Mouse (Mus musculus) olfactory bulb, adult 2 months (tissue): Measurements from ENCODE around the gene Il18. TPM values are rescaled to one million over a fixed set of nuclear protein-coding genes. Genes with fewer than 3 reads are reported as not detected.

Experiments used
- H3K27ac ChIP-seq: fragments of 200-500 bp; 2 replicates; pipeline ENCODE4 v1.5.1; 2012; ENCODE audit warnings: low read depth, low read length; ENCODE audit not compliant: insufficient read depth
- H3K4me1 ChIP-seq: fragments of 200-500 bp; 2 replicates; pipeline ENCODE4 v1.6.1; 2012; ENCODE audit warnings: low read length; ENCODE audit not compliant: control insufficient read depth, insufficient read depth
- H3K4me3 ChIP-seq: fragments of 200-500 bp; 2 replicates; pipeline ENCODE4 v1.5.1; 2012; ENCODE audit warnings: mild to moderate bottlenecking, low read depth, low read length, moderate library complexity; ENCODE audit not compliant: insufficient read depth
- CTCF ChIP-seq: fragments of 200-500 bp; IDR thresholded peaks from 2 replicates; pipeline ENCODE4 v1.5.1; 2012; ENCODE audit warnings: low read depth, mild to moderate bottlenecking, low read length, moderate library complexity; ENCODE audit not compliant: insufficient read depth
- POLR2A ChIP-seq: fragments of 200-500 bp; IDR thresholded peaks from 2 replicates; pipeline ENCODE4 v1.6.1; 2012; ENCODE audit warnings: mild to moderate bottlenecking, low read depth, low read length, moderate library complexity; ENCODE audit not compliant: insufficient read depth
- WGBS: fragments of 180-500 bp; shearing (Covaris S2); methylation state at CpG from one replicate; pipeline ENCODE4 v1.1.7; 2018; 5-methylcytosine and 5-hydroxymethylcytosine counted together
- polyA plus RNA-seq: library from polyadenylated mRNA; stranded (reverse); fragments of >200 nt; gene quantifications from 2 replicates; pipeline ENCODE4 v1.2.4, GENCODE M21; 2012; ENCODE audit warnings: low replicate concordance; ENCODE audit not compliant: missing spikeins, insufficient read depth, insufficient read length

Gene Il18
- polyA plus RNA-seq = not detected in 2 replicates

DNA sequence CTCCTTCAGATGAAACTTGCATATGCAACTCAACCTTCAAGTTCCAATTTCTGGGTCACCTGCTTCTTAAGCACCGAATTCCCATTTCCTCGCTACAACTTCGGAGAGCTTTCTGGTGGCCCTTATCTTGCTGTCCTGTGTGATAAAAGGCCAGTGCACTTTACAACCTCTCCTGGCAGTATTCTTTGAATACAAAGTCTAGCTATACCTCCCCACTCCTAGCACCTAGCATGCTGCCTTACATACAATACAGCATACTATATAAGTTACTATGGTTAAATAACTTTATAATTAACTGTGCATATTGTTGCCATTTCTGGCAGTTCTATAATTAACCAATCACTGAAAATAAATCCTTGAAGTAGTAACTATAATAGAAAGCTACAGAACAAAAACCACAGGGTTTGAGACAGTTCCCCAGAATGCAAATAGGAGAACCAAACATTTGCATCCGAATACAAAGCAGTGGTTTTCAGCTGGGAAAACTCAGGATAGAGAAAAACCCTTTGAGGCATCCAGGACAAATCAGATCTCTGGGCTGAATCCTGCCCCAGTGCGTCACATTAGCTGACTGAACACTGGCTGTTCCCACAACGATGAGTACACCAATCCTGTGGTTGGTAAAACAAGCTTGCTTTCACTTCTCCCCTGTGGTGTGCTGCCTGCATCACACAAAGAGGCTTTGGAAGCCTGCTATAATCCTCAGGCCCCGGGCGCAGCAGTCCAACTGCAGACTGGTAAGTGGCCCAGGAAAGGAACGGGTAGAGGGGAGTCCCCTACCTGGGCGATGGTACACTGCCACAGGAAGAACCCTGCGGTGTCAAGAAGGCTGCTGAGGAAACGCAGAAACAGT, at the start of gene Il18:
TSS of gene Il18 (plus strand) at position 587 of the 853 bp plus-strand sequence.
- Histone ChIP-seq H3K4me3 (peak within 1 kb of the TSS; percentile 41), H3K4me1 (no peaks in the 10 kb centered on the region), H3K27ac (peak within 1 kb of the TSS; percentile 63)
- TF ChIP-seq CTCF = no peak
- TF ChIP-seq POLR2A = 0 out of 2 replicates have a peak, but pooled peaks have one; percentile 29
- WGBS = 11% methylated on average over 12 of the region's 12 CpGs

DNA sequence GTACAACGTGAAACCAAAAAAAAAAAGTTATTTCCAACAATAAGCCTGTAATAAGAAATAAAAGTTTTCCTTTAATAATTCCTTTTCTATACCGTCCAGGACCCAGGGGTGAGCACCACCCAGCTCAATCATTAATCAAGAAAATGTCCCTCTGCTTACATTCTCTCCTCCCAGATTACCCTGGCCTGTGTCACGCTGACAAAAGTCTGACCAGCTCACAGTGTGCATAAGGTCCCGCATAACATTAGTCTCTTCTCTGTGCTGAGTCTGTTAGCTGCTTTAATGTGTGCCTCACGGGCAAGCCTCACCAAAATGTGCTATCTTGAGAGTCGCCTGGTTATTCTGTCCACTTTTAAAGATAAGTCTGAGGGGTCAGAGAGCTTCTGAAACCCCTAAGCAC, 49.2 kb upstream of the Il18 start:
- H3K4me3 ChIP-seq = no peak overlapping the region
- TF ChIP-seq CTCF (no peak), POLR2A (no peak)
- WGBS = 70% methylated on average over 6 of the region's 6 CpGs
- no peaks in the 10 kb centered on the region for H3K4me1 ChIP-seq
- no peak overlapping the region for H3K27ac ChIP-seq

DNA sequence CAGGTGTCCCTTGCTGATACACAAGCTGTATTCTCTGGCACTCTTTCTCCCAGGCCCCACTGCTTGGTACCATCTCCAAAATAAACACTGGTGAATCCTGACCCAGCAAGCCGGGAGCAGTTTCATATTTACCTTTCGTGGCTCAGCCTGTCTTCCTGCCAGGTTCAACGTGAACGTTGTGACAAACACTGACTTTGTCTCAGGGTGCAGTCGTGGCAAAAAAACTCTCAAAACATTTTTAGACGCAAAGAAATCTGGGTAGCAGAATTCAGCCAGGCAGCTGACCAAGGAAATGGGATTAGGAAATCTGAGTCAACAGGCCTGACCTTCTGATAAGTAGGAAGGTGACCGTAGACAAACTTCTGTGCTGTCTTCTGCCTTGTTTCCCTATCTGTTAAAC, 47.1 kb upstream of the Il18 start:
- no peak overlapping the region for H3K4me3 ChIP-seq
- TF ChIP-seq POLR2A = no peak
- TF ChIP-seq CTCF = no peak
- no peaks in the 10 kb centered on the region for H3K4me1 ChIP-seq
- no peak overlapping the region for H3K27ac ChIP-seq
- 79% methylated on average over 7 of the region's 7 CpGs for WGBS

DNA sequence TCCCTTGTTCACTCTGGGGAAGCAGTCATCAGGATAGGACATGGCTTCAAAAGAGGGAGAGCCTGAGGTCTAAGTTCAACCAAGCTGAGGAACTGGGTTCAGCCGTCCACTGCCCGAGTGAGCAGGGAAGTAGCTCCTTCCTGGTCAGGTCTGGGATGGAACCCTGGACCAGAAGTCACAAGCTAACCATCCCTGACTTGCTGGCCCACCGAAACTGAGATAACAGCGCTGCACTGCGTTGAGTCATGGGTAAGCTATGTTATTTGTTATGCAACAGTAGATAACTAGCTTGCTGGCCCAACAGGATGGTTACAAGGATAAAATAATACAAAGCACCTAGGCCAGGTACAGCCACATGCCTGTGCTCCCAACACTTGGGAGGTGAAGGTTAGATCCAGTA, 39.2 kb upstream of the Il18 start:
- TF ChIP-seq CTCF (no peak), POLR2A (no peak)
- Histone ChIP-seq H3K4me1 (no peaks in the 10 kb centered on the region), H3K4me3 (no peak overlapping the region), H3K27ac (no peak overlapping the region)
- WGBS = 87% methylated on average over 5 of the region's 5 CpGs

DNA sequence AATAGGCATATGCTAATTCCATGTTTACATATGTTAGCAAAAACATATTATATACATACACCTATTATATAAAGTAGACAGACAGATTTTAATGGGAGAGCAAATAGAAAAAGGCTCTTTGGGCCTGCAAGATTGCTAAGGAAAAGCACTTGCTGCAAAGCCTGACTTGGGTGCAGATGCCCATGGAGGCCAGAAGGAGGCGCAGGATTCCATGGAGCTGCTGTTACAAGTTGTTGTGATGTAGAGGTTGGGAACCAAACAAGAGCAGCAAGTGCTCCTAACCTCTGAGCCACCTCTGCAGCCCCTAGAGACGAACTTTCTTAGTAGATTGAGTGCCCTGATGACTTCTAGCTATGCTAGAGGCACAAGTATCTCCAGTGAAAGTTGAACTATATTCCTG, 35.8 kb upstream of the Il18 start:
- WGBS = 37% methylated on average over 2 of the region's 2 CpGs
- TF ChIP-seq POLR2A = no peak
- no peak; the same call in 1 of the 2 replicates for TF ChIP-seq CTCF
- no peaks in the 10 kb centered on the region for H3K4me1 ChIP-seq
- H3K4me3 ChIP-seq = no peak overlapping the region
- no peak overlapping the region for H3K27ac ChIP-seq

DNA sequence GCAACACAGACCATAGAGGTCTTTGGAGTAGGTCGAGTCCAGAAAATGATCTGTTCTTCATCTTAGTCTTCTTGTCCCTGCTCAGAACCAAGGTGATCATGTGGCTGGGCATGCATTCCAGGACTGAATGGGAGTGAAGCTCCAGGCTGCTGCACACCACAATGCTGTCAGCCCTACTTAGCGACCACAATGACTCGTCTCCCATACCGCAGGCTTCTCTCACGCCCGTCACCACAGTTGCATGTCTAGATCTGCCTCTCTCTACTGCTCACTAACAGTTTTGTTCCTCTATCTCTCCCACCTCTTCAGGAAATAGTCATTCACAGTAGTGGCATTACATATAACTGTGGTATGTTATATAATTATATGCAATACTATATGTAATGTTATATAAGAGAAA, 33.9 kb upstream of the Il18 start:
- Histone ChIP-seq H3K27ac (no peak overlapping the region), H3K4me3 (no peak overlapping the region), H3K4me1 (no peaks in the 10 kb centered on the region)
- TF ChIP-seq POLR2A = no peak
- TF ChIP-seq CTCF = no peak
- WGBS = 91% methylated on average over 6 of the region's 6 CpGs

DNA sequence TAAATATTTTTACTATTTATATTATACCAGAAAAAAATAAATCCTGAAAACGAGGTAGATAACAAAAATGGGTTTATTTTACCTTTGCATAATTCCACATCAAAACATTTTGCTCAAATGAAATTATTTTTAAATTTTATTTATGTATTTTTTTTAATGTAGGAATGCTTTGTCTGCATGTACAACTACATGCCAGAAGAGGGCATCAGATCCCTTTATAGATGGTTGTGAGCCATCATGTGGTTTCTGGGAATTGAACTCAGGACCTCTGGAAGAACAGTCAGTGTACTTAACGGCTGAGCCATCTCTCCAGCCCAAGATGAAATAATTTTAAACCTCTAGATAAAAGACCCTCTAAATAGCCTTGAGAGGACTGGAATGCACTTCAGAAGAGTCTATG, 33.1 kb upstream of the Il18 start:
- H3K4me1 ChIP-seq = no peaks in the 10 kb centered on the region
- no peak overlapping the region for H3K4me3 ChIP-seq
- TF ChIP-seq CTCF = no peak
- TF ChIP-seq POLR2A = no peak
- 68% methylated on average over 2 of the region's 2 CpGs for WGBS
- no peak overlapping the region for H3K27ac ChIP-seq

DNA sequence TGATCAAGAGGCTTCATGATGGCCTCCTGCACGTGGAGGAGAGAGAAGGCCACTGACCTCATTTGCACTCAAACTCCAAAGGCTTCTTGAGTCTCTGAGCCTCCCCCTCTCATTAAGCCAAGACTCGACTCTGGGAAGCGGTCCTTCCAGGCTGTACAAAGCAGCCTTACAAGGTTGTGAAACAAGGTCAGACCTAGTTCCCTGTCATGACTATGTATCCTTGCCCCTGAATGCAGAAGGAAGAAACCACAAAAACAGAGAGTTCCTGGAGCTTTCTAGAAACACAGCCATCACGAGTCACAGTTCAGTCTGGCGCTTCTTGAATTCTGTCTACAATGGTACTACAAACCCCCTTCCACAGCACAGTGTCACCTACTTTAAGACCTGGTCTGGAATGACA, 32.1 kb upstream of the Il18 start:
- 57% methylated on average over 5 of the region's 5 CpGs for WGBS
- Histone ChIP-seq H3K4me3 (no peak overlapping the region), H3K4me1 (no peaks in the 10 kb centered on the region), H3K27ac (no peak overlapping the region)
- TF ChIP-seq POLR2A = no peak
- TF ChIP-seq CTCF = no peak

DNA sequence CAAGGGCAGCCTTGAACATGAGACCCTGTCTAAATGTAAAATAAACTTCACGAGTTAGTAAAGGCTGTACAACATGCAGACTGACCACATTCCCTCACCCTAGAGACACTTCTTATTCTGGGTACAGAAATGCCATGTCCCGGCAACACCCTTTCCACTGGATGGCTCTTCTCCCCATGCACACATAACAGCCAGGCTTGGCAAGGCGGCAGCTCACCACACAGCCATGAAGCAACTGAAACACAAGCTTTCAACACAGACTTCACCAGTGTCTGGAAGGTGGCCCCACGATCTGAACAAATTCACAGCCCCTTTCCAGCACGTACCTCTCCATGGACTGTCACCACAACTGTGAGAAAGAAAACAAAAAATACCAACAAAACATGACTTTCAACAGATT, 29.7 kb upstream of the Il18 start:
- WGBS = 90% methylated on average over 5 of the region's 5 CpGs
- Histone ChIP-seq H3K27ac (no peak overlapping the region), H3K4me1 (no peaks in the 10 kb centered on the region), H3K4me3 (no peak overlapping the region)
- TF ChIP-seq POLR2A (no peak), CTCF (no peak)

DNA sequence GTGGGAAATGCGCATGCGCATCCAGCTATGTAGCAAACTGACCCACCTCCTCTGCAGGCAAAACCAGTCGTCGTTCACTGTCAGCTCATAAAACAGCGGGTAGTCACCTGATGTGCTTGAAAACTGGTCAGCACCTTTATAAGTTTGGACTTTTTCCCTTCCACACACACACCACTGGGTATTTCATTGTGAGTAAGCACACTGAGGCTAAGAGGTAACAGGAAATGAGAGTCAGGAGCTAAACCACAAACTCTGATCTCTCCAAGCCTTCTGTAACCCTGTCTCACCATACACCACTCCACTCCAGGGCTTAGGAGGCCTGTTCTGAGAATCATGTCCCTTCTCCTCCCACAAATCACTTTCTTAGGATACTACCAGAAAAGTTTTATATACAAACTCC, 29.0 kb upstream of the Il18 start:
- no peak overlapping the region for H3K27ac ChIP-seq
- no peak for TF ChIP-seq POLR2A
- TF ChIP-seq CTCF = no peak
- H3K4me1 ChIP-seq = no peaks in the 10 kb centered on the region
- no peak overlapping the region for H3K4me3 ChIP-seq
- 83% methylated on average over 5 of the region's 5 CpGs for WGBS
